Comparison of ENCODE assay signal across 12 mouse cellular contexts in genomic region chr10:75605162-75605846, GRCm38 (mm10). TPM values are rescaled to one million over a fixed set of nuclear protein-coding genes. Genes with fewer than 3 reads are reported as not detected.
DNase-seq lines count a peak whose midpoint lies in the region; ATAC-seq and TF ChIP-seq lines count a peak whose summit lies in the region.
"Had no signal": no experiment of that assay in that cellular context is flagged by ENCODE, and none has a peak within 500 bp of the region (broad histone marks: within the 10 kb centered on the region; RNA-seq: fewer than 3 reads in every experiment).

No protein-coding gene starts in this region.

- no peaks in the 10 kb centered on the region for H3K9me3 ChIP-seq in lung, embryonic 14.5 days (ENCODE audit: low read depth, low read length)
- no peaks in the 10 kb centered on the region for H3K9me3 ChIP-seq in hindbrain, embryonic 13.5 days
- H3K9me3 ChIP-seq: lung, embryonic 15.5 days had no signal

- no peak for ATAC-seq in CD4-positive, CD25-positive, alpha-beta regulatory T cell, adult 4 months
- no peak for ATAC-seq in lung, embryonic 14.5 days (ENCODE audit: insufficient read depth)
- ATAC-seq in hindbrain, embryonic 13.5 days (ENCODE audit: low FRiP score): no peak

- no peaks in the 10 kb centered on the region for H3K36me3 ChIP-seq in lung, embryonic 14.5 days (ENCODE audit: insufficient read depth)
- H3K36me3 ChIP-seq in hindbrain, embryonic 13.5 days: no peaks in the 10 kb centered on the region
- H3K36me3 ChIP-seq: lung, embryonic 15.5 days had no signal

- no peak overlapping the region for H3K9ac ChIP-seq in lung, embryonic 14.5 days
- H3K9ac ChIP-seq in hindbrain, embryonic 13.5 days: no peak overlapping the region
- H3K9ac ChIP-seq: lung, embryonic 15.5 days had no signal

- no peak overlapping the region for H3K4me3 ChIP-seq in lung, embryonic 14.5 days (ENCODE audit: low read depth, low read length)
- no peak overlapping the region for H3K4me3 ChIP-seq in bone marrow macrophage, adult 2 months (ENCODE audit: insufficient read depth, low read length)
- no peak overlapping the region for H3K4me3 ChIP-seq in hindbrain, embryonic 13.5 days
- H3K4me3 ChIP-seq: lung, embryonic 15.5 days; myocyte had no signal

- 32% methylated on average over 11 of the region's 11 CpGs for WGBS in lung, embryonic 14.5 days
- 48% methylated on average over 11 of the region's 11 CpGs for WGBS in hindbrain, embryonic 13.5 days

- TF ChIP-seq CTCF in lung, embryonic 14.5 days (IDR thresholded peaks at IDR 0.05; ENCODE audit: low read depth): peak; percentile 49
- TF ChIP-seq CTCF in bone marrow macrophage, adult 2 months (IDR thresholded peaks at IDR 0.05; ENCODE audit: low read depth, low read length): peak; percentile 63

- no peaks in the 10 kb centered on the region for H3K27me3 ChIP-seq in lung, embryonic 14.5 days (ENCODE audit: insufficient read depth, low read length)
- H3K27me3 ChIP-seq in hindbrain, embryonic 13.5 days: no peaks in the 10 kb centered on the region
- H3K27me3 ChIP-seq: lung, embryonic 15.5 days had no signal

- no peaks in the 10 kb centered on the region for H3K4me1 ChIP-seq in lung, embryonic 14.5 days (ENCODE audit: insufficient read depth)
- no peaks in the 10 kb centered on the region for H3K4me1 ChIP-seq in bone marrow macrophage, adult 2 months (ENCODE audit: control insufficient read depth, insufficient read depth, low read length)
- H3K4me1 ChIP-seq in hindbrain, embryonic 13.5 days (replicated peaks): no peaks in the 10 kb centered on the region
- H3K4me1 ChIP-seq: lung, embryonic 15.5 days had no signal

- H3K4me2 ChIP-seq in lung, embryonic 14.5 days: no peak overlapping the region
- no peak overlapping the region for H3K4me2 ChIP-seq in hindbrain, embryonic 13.5 days
- H3K4me2 ChIP-seq: lung, embryonic 15.5 days had no signal

- DNase-seq in CD4-positive, CD25-positive, alpha-beta regulatory T cell, adult 2 months (ENCODE audit: low read depth, low spot score): peak; percentile 50
- DNase-seq in lung, embryonic 14.5 days: no peak
- no peak for DNase-seq in lung, postnatal 25 days (ENCODE audit: low spot score)
- peak; percentile 29 for DNase-seq in thymus, postnatal 0 days (ENCODE audit: low spot score)
- DNase-seq in urinary bladder, postnatal 36 days (ENCODE audit: low spot score in 2 of 2): no peak
- DNase-seq: heart, adult 18-20 months; right cerebral cortex, postnatal 25 days had no signal

- TF ChIP-seq POLR2A in bone marrow macrophage, adult 2 months (IDR thresholded peaks at IDR 0.05; ENCODE audit: borderline replicate concordance, low read depth, low read length): no peak

- H3K27ac ChIP-seq in lung, embryonic 14.5 days (ENCODE audit: low read depth): no peak overlapping the region
- no peak overlapping the region for H3K27ac ChIP-seq in bone marrow macrophage, adult 2 months (ENCODE audit: insufficient read depth, low read depth, low read length)
- no peak overlapping the region for H3K27ac ChIP-seq in hindbrain, embryonic 13.5 days
- H3K27ac ChIP-seq: lung, embryonic 15.5 days had no signal

RNA-seq across cellular contexts. Expression of gene Ggt5, which starts 16.2 kb away (rescaled TPM):
- polyA plus RNA-seq in CD4-positive, CD25-positive, alpha-beta regulatory T cell, adult 4 months (2017; shearing (Covaris generic)): under 1 TPM; 0.27 to 0.76 TPM
- 0.43 and 0.71 TPM in 2 replicates for polyA plus RNA-seq in lung, embryonic 14.5 days (2014; fragmentation: Nextera tagmentation; extraction: Ambion mirVana)
- polyA plus RNA-seq in bone marrow macrophage, adult 2 months (2012; ENCODE audit: insufficient read depth, insufficient read length, missing spikeins): 8.4 and 11.6 TPM in 2 replicates
- polyA plus RNA-seq in thymus, postnatal 0 days (2015; fragmentation: Nextera tagmentation; extraction: Ambion mirVana): 11.9 and 12.0 TPM in 2 replicates
- polyA plus RNA-seq in hindbrain, embryonic 13.5 days (2015; fragmentation: Nextera tagmentation; extraction: Ambion mirVana): 1.9 TPM in 2 replicates

RNA-seq across cellular contexts. Expression of gene Susd2, which starts 38.5 kb away (rescaled TPM):
- 10 to 100 TPM in 1 of 2 experiments, 1 to 10 TPM in 1; 9.2 to 19.4 TPM for polyA plus RNA-seq in CD4-positive, CD25-positive, alpha-beta regulatory T cell, adult 4 months (2017; shearing (Covaris generic))
- 5.8 and 5.9 TPM in 2 replicates for polyA plus RNA-seq in lung, embryonic 14.5 days (2014; fragmentation: Nextera tagmentation; extraction: Ambion mirVana)
- not detected in 2 replicates for polyA plus RNA-seq in bone marrow macrophage, adult 2 months (2012; ENCODE audit: insufficient read depth, insufficient read length, missing spikeins)
- 1.9 and 2.9 TPM in 2 replicates for polyA plus RNA-seq in thymus, postnatal 0 days (2015; fragmentation: Nextera tagmentation; extraction: Ambion mirVana)
- 3.8 and 4.0 TPM in 2 replicates for polyA plus RNA-seq in hindbrain, embryonic 13.5 days (2015; fragmentation: Nextera tagmentation; extraction: Ambion mirVana)

RNA-seq across cellular contexts. Expression of gene Ggt1, which starts 43.9 kb away (rescaled TPM):
- 1 to 10 TPM; 2.8 to 4.0 TPM for polyA plus RNA-seq in CD4-positive, CD25-positive, alpha-beta regulatory T cell, adult 4 months (2017; shearing (Covaris generic))
- polyA plus RNA-seq in lung, embryonic 14.5 days (2014; fragmentation: Nextera tagmentation; extraction: Ambion mirVana): 1.8 and 1.9 TPM in 2 replicates
- not detected in 2 replicates for polyA plus RNA-seq in bone marrow macrophage, adult 2 months (2012; ENCODE audit: insufficient read depth, insufficient read length, missing spikeins)
- polyA plus RNA-seq in thymus, postnatal 0 days (2015; fragmentation: Nextera tagmentation; extraction: Ambion mirVana): 0.90 and 1.5 TPM in 2 replicates
- 1.2 and 1.8 TPM in 2 replicates for polyA plus RNA-seq in hindbrain, embryonic 13.5 days (2015; fragmentation: Nextera tagmentation; extraction: Ambion mirVana)

RNA-seq across cellular contexts. Expression of gene Lrrc75b, which starts 45.2 kb away (rescaled TPM):
- under 1 TPM in 1 of 2 experiments, not detected in 1; 0.40 TPM for polyA plus RNA-seq in CD4-positive, CD25-positive, alpha-beta regulatory T cell, adult 4 months (2017; shearing (Covaris generic))
- 0.50 and 0.69 TPM in 2 replicates for polyA plus RNA-seq in lung, embryonic 14.5 days (2014; fragmentation: Nextera tagmentation; extraction: Ambion mirVana)
- polyA plus RNA-seq in bone marrow macrophage, adult 2 months (2012; ENCODE audit: insufficient read depth, insufficient read length, missing spikeins): not detected in 2 replicates
- 0.41 and 0.86 TPM in 2 replicates for polyA plus RNA-seq in thymus, postnatal 0 days (2015; fragmentation: Nextera tagmentation; extraction: Ambion mirVana)
- polyA plus RNA-seq in hindbrain, embryonic 13.5 days (2015; fragmentation: Nextera tagmentation; extraction: Ambion mirVana): 24.8 and 27.3 TPM in 2 replicates

Comparison
In these comparisons a context has a peak if more than half of its experiments do, and no peak if none do; other contexts are left out.
1. DNase-seq: peak in CD4-positive, CD25-positive, alpha-beta regulatory T cell, adult 2 months (single experiment) and thymus, postnatal 0 days (single experiment); none in lung, embryonic 14.5 days (single experiment), lung, postnatal 25 days (single experiment) and urinary bladder, postnatal 36 days (0 of 2).